8 mouse cellular contexts compared by ENCODE assay signal in the genomic region with DNA sequence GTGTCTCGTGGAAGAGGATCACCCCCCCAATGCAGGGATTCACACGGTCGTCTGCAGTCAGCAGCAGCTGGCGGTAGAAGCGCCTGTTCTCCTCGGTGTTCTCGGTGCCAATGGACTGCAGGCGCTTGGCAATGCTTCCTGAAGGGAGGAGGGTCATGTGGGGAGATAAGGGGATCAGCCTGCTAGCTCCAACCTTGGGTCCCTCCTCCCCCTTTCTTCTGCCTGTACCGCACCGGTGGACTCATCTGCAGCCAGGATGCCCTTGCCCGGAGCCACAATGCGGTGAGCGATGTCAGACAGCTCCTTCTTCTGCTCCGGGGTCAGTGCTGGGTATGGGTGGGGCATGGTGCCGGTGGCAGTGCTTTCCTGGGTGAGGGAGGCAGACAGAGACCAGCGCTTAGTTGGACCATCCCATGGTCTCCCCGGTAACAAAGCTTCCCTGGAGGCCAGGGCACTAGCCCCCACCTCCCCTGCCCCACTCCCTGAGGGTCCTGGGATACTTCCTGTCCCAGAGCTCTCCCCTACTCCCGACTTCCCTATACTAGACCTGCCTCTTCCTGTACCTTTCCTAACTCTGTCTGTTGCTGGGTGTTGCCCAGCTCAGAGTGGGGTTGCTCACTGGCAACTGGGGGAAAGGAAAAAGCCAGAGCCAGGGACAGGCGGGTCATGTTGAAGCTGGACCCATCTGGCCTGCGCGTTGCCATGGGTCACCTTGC. TPM values are rescaled to one million over a fixed set of nuclear protein-coding genes. Genes with fewer than 3 reads are reported as not detected.
A peak's percentile ranks its signal among the peaks of the same experiment; 100 is the strongest.
DNase-seq lines count a peak whose midpoint lies in the region; TF ChIP-seq lines count a peak whose summit lies in the region.

A gene (plus strand): TSS at position 258 of the 716 bp plus-strand sequence.

- DNase-seq in left cerebral cortex, adult 18-20 months (ENCODE audit: low spot score in 2 of 2) = no peak
- DNase-seq in left cerebral cortex, adult 11 months (ENCODE audit: low spot score) = no peak
- DNase-seq in brain, embryonic 14.5 days (ENCODE audit: low read depth) = peak; percentile 55
- peak; percentile 27 for DNase-seq in gastrocnemius, postnatal 10 days
- DNase-seq in induced T-regulatory cell, adult 2 months (ENCODE audit: low read depth) = peak; percentile 37
- DNase-seq in liver, adult 2 months (ENCODE audit: extremely low read depth, low read depth, low spot score) = peak; percentile 43
- DNase-seq in frontal cortex, postnatal 14 days (ENCODE audit: low spot score in 2 of 2) = no peak

- H3K9ac ChIP-seq in liver, adult 2 months (ENCODE audit: low read depth, low read length) = peak within 1 kb of the TSS; percentile 89

- WGBS in liver, adult 2 months = 5% methylated on average over 21 of the region's 21 CpGs
- 5% methylated on average over 21 of the region's 21 CpGs for WGBS in olfactory bulb, adult 2 months

- peak within 1 kb of the TSS; percentile 75 for H3K4me3 ChIP-seq in liver, adult 2 months (ENCODE audit: insufficient read depth, low read depth, low read length)
- peak within 1 kb of the TSS; percentile 95 for H3K4me3 ChIP-seq in olfactory bulb, adult 2 months (ENCODE audit: insufficient read depth, low read depth, low read length)

- H3K27ac ChIP-seq in liver, adult 2 months (replicated peaks; ENCODE audit: insufficient read depth, low read depth, low read length) = peak within 1 kb of the TSS; percentile 82
- peak within 1 kb of the TSS; percentile 99 for H3K27ac ChIP-seq in olfactory bulb, adult 2 months (ENCODE audit: insufficient read depth, low read depth, low read length)

- peaks cover 17% of the 10 kb centered on the region for H3K36me3 ChIP-seq in liver, adult 2 months (ENCODE audit: control insufficient read depth, insufficient read depth, low read length)

- TF ChIP-seq POLR2A in brain, embryonic 14.5 days (IDR thresholded peaks at IDR 0.05; ENCODE audit: borderline replicate concordance, extremely low read depth, insufficient read depth, insufficient read length, poor library complexity, severe bottlenecking) = no peak
- TF ChIP-seq POLR2A in liver, adult 2 months (IDR thresholded peaks at IDR 0.05; ENCODE audit: extremely low read depth, insufficient read depth, low read length) = no peak
- TF ChIP-seq POLR2A in olfactory bulb, adult 2 months (IDR thresholded peaks at IDR 0.05; ENCODE audit: insufficient read depth, low read depth, low read length) = no peak

- no peak for TF ChIP-seq CTCF in brain, embryonic 14.5 days (IDR thresholded peaks at IDR 0.05; ENCODE audit: borderline replicate concordance, extremely low read depth, insufficient read depth, insufficient read length)
- no peak for TF ChIP-seq CTCF in liver, adult 2 months (IDR thresholded peaks at IDR 0.05; ENCODE audit: low read depth, low read length)
- TF ChIP-seq CTCF in olfactory bulb, adult 2 months (IDR thresholded peaks at IDR 0.05; ENCODE audit: insufficient read depth, low read depth, low read length) = no peak

- H3K4me1 ChIP-seq in liver, adult 2 months (ENCODE audit: control insufficient read depth, insufficient read depth, low read length) = peaks cover 5% of the 10 kb centered on the region; the same call in 1 of the 2 replicates
- H3K4me1 ChIP-seq in olfactory bulb, adult 2 months (ENCODE audit: control insufficient read depth, insufficient read depth, low read length) = peaks cover 27% of the 10 kb centered on the region

- H3K79me2 ChIP-seq in liver, adult 2 months (ENCODE audit: control insufficient read depth, insufficient read depth, low read length) = peaks cover 3% of the 10 kb centered on the region; the same call in 1 of the 2 replicates

- no peaks in the 10 kb centered on the region for H3K27me3 ChIP-seq in liver, adult 2 months (ENCODE audit: control insufficient read depth, insufficient read depth, low read length)

RNA-seq across cellular contexts. Expression of the gene that starts here (rescaled TPM):
- total RNA-seq in left cerebral cortex, adult 18-20 months (2021) = 10 to 100 TPM; 63.0 to 65.5 TPM
- polyA plus RNA-seq in brain, embryonic 14.5 days (2012; rRNA removed) = 199 and 224 TPM in 2 replicates
- 10 to 100 TPM; 10.3 to 10.5 TPM for total RNA-seq in gastrocnemius, postnatal 10 days (2021)
- total RNA-seq in liver, adult 2 months (2014; rRNA removed) = not detected in 2 replicates
- 0.06 and 0.44 TPM in 2 replicates for polyA plus RNA-seq in liver, adult 2 months (2012; rRNA removed)
- not detected in 2 replicates for polyA plus RNA-seq in olfactory bulb, adult 2 months (2012; ENCODE audit: insufficient read depth, insufficient read length, low replicate concordance, missing spikeins)

Comparison
In these comparisons a context has a peak if more than half of its experiments do, and no peak if none do; other contexts are left out.
1. RNA of the gene that starts here (total RNA-seq): 63.0 to 65.5 TPM in left cerebral cortex, adult 18-20 months and 10.3 to 10.5 TPM in gastrocnemius, postnatal 10 days; not detected in liver, adult 2 months; every median in the first group is over 10 times any median in the second.
2. RNA of the gene that starts here (total RNA-seq): 63.0 to 65.5 TPM in left cerebral cortex, adult 18-20 months; 10.3 to 10.5 TPM in gastrocnemius, postnatal 10 days; every median in the first group is over 4 times any median in the second.
3. RNA of the gene that starts here (polyA plus RNA-seq): 199 to 224 TPM in brain, embryonic 14.5 days; 0.06 to 0.44 TPM in liver, adult 2 months and not detected in olfactory bulb, adult 2 months; every median in the first group is over 100 times any median in the second.
4. Peak in DNase-seq, H3K4me3 ChIP-seq, H3K27ac ChIP-seq and H3K9ac ChIP-seq in liver, adult 2 months; RNA of the gene not detected or under 1 TPM.
5. DNase-seq: peak in brain, embryonic 14.5 days (single experiment), gastrocnemius, postnatal 10 days (single experiment) and induced T-regulatory cell, adult 2 months (single experiment); none in left cerebral cortex, adult 18-20 months (0 of 2), left cerebral cortex, adult 11 months (single experiment) and frontal cortex, postnatal 14 days (0 of 2).